Mouse (Mus musculus): ENCODE measurements around the gene Dgkh.

- no peak for TF ChIP-seq CTCF (IDR thresholded peaks at IDR 0.05; ENCODE audit: low read depth)
- no peak for TF ChIP-seq EP300 (IDR thresholded peaks at IDR 0.05; ENCODE audit: low read depth)
Measured at GRCm38 (mm10) chr14:78654196-78654595, 78.4 kb downstream of the Dgkh start.

All from liver, postnatal 0 days (tissue).